Mouse (Mus musculus): ENCODE measurements at regions not wholly inside any gene's neighbourhood (a gene's known extent, or its start where the extent isn't known, plus 50 kb on each side); places are given as distances from the start of the nearest gene placed in this dataset.

- TF ChIP-seq POLR2A (IDR thresholded peaks at IDR 0.05; ENCODE audit: low read depth, low read length), result no peak
- TF ChIP-seq CTCF (IDR thresholded peaks at IDR 0.05; ENCODE audit: extremely low read depth, insufficient read length, insufficient replicate concordance, low read depth, low read length), result no peak
These were observed 74.4 kb downstream of the Arrdc3 start for GRCm38 (mm10) chr13:80957419-80958139.
